Mouse (Mus musculus) kidney, postnatal 10 days (tissue): Measurements from ENCODE around the gene Tmem190.
"Not testable (repeated sequence)": the region's sequence is repeated elsewhere in the genome, so short reads cannot be mapped to it uniquely, and the experiment has no call there.

ENCODE experiments used
- DNase-seq: peaks from one replicate; pipeline ENCODE4 v3.0.0; 2021; ENCODE audit warnings: mixed read lengths

Gene Tmem190

GRCm38 (mm10) chr7:4816559-4816958 is 33.8 kb downstream of the Tmem190 start:
- no peak for DNase-seq

DNA sequence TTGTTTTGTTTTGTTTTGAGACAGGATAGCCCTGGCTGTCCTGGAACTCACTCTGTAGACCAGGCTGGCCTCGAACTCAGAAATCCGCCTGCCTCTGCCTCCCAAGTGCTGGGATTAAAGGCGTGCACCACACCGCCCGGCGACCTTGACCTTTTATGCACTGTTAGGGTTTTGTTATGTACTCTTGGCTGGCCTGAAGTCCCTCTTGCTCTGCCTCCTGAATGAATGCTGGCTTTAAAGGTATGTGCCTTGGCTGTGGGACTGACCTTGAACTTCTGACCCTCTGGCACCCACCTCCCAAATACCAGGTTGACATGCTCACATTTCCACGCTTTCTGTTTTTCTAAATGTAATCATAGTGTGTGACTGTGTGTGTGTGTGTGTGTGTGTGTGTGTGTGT is 38.2 kb downstream of the Tmem190 start:
- not testable (repeated sequence) for DNase-seq

- no peak for DNase-seq
Observed at GRCm38 (mm10) chr7:4821690-4822089, 39.0 kb downstream of the Tmem190 start.

GRCm38 (mm10) chr7:4822162-4822907 is 39.6 kb downstream of the Tmem190 start:
- peak; percentile 37 for DNase-seq

- no peak for DNase-seq
Observed at GRCm38 (mm10) chr7:4825365-4825764, 42.6 kb downstream of the Tmem190 start.

GRCm38 (mm10) chr7:4830476-4830875 is 47.7 kb downstream of the Tmem190 start:
- DNase-seq, result no peak
